22 mouse cellular contexts compared by ENCODE assay signal in the genomic region with DNA sequence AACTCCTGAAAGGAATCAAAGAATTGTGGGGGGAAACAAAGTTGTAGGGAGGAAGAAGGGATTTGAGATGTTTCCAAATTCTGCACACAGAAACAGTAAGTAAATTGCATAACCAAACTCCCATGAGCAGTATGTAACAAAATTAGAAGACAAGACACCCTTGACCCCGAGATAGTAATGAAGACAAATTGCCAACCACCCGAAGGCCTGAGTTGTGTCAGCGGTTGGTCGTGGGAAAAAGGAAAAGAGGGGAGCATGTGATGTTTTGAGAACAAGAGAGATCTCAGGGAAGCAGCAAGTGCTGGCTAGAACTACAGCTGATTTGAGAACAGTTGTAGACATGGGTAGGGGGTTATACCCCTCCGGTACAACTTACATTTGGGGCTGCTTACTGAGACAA. TPM values are rescaled to one million over a fixed set of nuclear protein-coding genes. Genes with fewer than 3 reads are reported as not detected.
DNase-seq lines count a peak whose midpoint lies in the region; ATAC-seq and TF ChIP-seq lines count a peak whose summit lies in the region.
"Had no signal": no experiment of that assay in that cellular context is flagged by ENCODE, and none has a peak within 500 bp of the region (broad histone marks: within the 10 kb centered on the region; RNA-seq: fewer than 3 reads in every experiment).

No protein-coding gene starts in this region.

- H3K4me1 ChIP-seq in heart, embryonic 13.5 days, result peaks cover 27% of the 10 kb centered on the region
- peaks cover 12% of the 10 kb centered on the region for H3K4me1 ChIP-seq in lung, postnatal 0 days (ENCODE audit: insufficient read depth, low read depth, low read length)

- peak; percentile 28 for DNase-seq in adrenal gland, adult 8-10 months
- DNase-seq in adrenal gland, postnatal 10 days, result no peak
- no peak for DNase-seq in heart, postnatal 14 days
- DNase-seq in lung, postnatal 0 days (ENCODE audit: low spot score), result peak; percentile 49
- no peak for DNase-seq in lung, adult 18-20 months
- peak; percentile 35 for DNase-seq in lung, postnatal 36 days
- DNase-seq in spleen, postnatal 10 days (ENCODE audit: low spot score in 2 of 2), result no peak
- DNase-seq: cerebellum, adult 9-10 months; gastrocnemius, postnatal 25 days; kidney, adult 18-20 months; spleen, adult 18-20 months; thymus, postnatal 36 days had no signal

- intact Hi-C loops in heart, postnatal 14 days (cut with DNase I), result loop anchor here (10.0 kb wide), 1 partner anchor 285 kb away; no protein-coding TSS in a partner anchor

- H3K9ac ChIP-seq in heart, embryonic 13.5 days, result no peak overlapping the region
- H3K9ac ChIP-seq in lung, postnatal 0 days (replicated peaks; ENCODE audit: low read depth), result no peak overlapping the region
- H3K9ac ChIP-seq: forebrain, embryonic 13.5 days; lung, embryonic 15.5 days; midbrain, embryonic 15.5 days had no signal

- H3K4me2 ChIP-seq in heart, embryonic 13.5 days, result no peak overlapping the region
- H3K4me2 ChIP-seq in lung, postnatal 0 days (replicated peaks; ENCODE audit: low read depth, low read length), result no peak overlapping the region
- H3K4me2 ChIP-seq: forebrain, embryonic 13.5 days; liver, embryonic 11.5 days; lung, embryonic 15.5 days; midbrain, embryonic 15.5 days had no signal

- peaks cover 16% of the 10 kb centered on the region for H3K36me3 ChIP-seq in heart, embryonic 13.5 days
- no peaks in the 10 kb centered on the region for H3K36me3 ChIP-seq in lung, postnatal 0 days (ENCODE audit: insufficient read depth, low read length)
- H3K36me3 ChIP-seq: G1E; lung, embryonic 15.5 days; midbrain, embryonic 15.5 days had no signal

- 0 out of 2 replicates have a peak overlapping the region, but pooled peaks have one; percentile 6 for H3K27ac ChIP-seq in heart, embryonic 13.5 days (replicated peaks)
- no peak overlapping the region for H3K27ac ChIP-seq in lung, postnatal 0 days (ENCODE audit: low read length)
- H3K27ac ChIP-seq: forebrain, embryonic 13.5 days; lung, embryonic 15.5 days; midbrain, embryonic 15.5 days had no signal

- no peaks in the 10 kb centered on the region for H3K9me3 ChIP-seq in heart, embryonic 13.5 days
- H3K9me3 ChIP-seq in lung, postnatal 0 days (ENCODE audit: low read length), result no peaks in the 10 kb centered on the region
- H3K9me3 ChIP-seq: forebrain, embryonic 13.5 days; G1E; lung, embryonic 15.5 days; midbrain, embryonic 15.5 days had no signal

- no peak for TF ChIP-seq EP300 in lung, postnatal 0 days (IDR thresholded peaks at IDR 0.05)

- H3K4me3 ChIP-seq in heart, embryonic 13.5 days, result no peak overlapping the region
- H3K4me3 ChIP-seq in lung, postnatal 0 days (ENCODE audit: low read depth, low read length), result no peak overlapping the region
- H3K4me3 ChIP-seq: erythroblast, embryonic 14.5 days; forebrain, embryonic 13.5 days; lung, embryonic 15.5 days; midbrain, embryonic 15.5 days; myocyte had no signal

- no peak for ATAC-seq in heart, embryonic 13.5 days (ENCODE audit: extremely low read depth, insufficient number of reproducible peaks, low FRiP score, low TSS enrichment)
- no peak for ATAC-seq in lung, postnatal 0 days
- ATAC-seq: forebrain, embryonic 13.5 days; hindbrain, embryonic 16.5 days; midbrain, embryonic 15.5 days had no signal

- TF ChIP-seq CTCF in lung, postnatal 0 days (IDR thresholded peaks at IDR 0.05), result no peak

- H3K27me3 ChIP-seq in heart, embryonic 13.5 days (replicated peaks), result no peaks in the 10 kb centered on the region
- H3K27me3 ChIP-seq in lung, postnatal 0 days (replicated peaks; ENCODE audit: insufficient read depth, low read length), result no peaks in the 10 kb centered on the region
- H3K27me3 ChIP-seq: lung, embryonic 15.5 days; midbrain, embryonic 15.5 days had no signal

- whole genome bisulfite sequencing in heart, embryonic 13.5 days, result 59% methylated on average over 5 of the region's 5 CpGs
- 61% methylated on average over 5 of the region's 5 CpGs for WGBS in lung, postnatal 0 days

RNA-seq across cellular contexts. Expression of gene Ccn2, which starts 4.6 kb away (rescaled TPM):
- total RNA-seq in adrenal gland, adult 8-10 months (2022), result 100 to 1,000 TPM in 1 of 4 experiments, 10 to 100 TPM in 3; 82.1 to 126 (median 92.0) TPM
- total RNA-seq in adrenal gland, postnatal 10 days (2021), result 10 to 100 TPM; 20.5 to 47.0 TPM
- 35.6 and 36.8 TPM in 2 replicates for polyA plus RNA-seq in heart, embryonic 13.5 days (2015; fragmentation: Nextera tagmentation; extraction: Ambion mirVana)
- total RNA-seq in heart, postnatal 14 days (2021), result 10 to 100 TPM; 61.8 to 65.7 TPM
- 54.8 and 71.1 TPM in 2 replicates for polyA plus RNA-seq in lung, postnatal 0 days (2015; fragmentation: Nextera tagmentation; extraction: Ambion mirVana)
- total RNA-seq: megakaryocyte-erythroid progenitor cell, adult 5-6 weeks had no signal
- polyA plus RNA-seq: erythroblast, embryonic 14.5 days; G1E had no signal

Comparison
In these comparisons a context has a peak if more than half of its experiments do, and no peak if none do; other contexts are left out.
1. DNase-seq: peak in adrenal gland, adult 8-10 months (single experiment), lung, postnatal 0 days (single experiment) and lung, postnatal 36 days (single experiment); none in adrenal gland, postnatal 10 days (single experiment), heart, postnatal 14 days (0 of 2), lung, adult 18-20 months (0 of 2) and spleen, postnatal 10 days (0 of 2).